Mouse (Mus musculus): Measurements from ENCODE around the gene Lmo2. TPM values are rescaled to one million over a fixed set of nuclear protein-coding genes. Genes with fewer than 3 reads are reported as not detected.
A peak's percentile ranks its signal among the peaks of the same experiment; 100 is the strongest.
"Not testable (repeated sequence)": the region's sequence is repeated elsewhere in the genome, so short reads cannot be mapped to it uniquely, and the experiment has no call there.

Lmo2 gene
- polyA plus RNA-seq, 1 experiment from 2014 or later = 28.7 TPM

- Histone ChIP-seq H3K9me3 (no peaks in the 10 kb centered on the region), H3K27me3 (no peaks in the 10 kb centered on the region), H3K27ac (no peak overlapping the region), H3K36me3 (no peaks in the 10 kb centered on the region), H3K9ac (replicated peaks) (no peak overlapping the region), H3K4me2 (replicated peaks) (no peak overlapping the region), H3K4me1 (replicated peaks) (peaks cover 7% of the 10 kb centered on the region; the same call in 1 of the 2 replicates), H3K4me3 (replicated peaks) (no peak overlapping the region)
- no peak for ATAC-seq
- 88% methylated on average over 6 of the region's 6 CpGs for WGBS
Measured at GRCm38 (mm10) chr2:103989724-103990123, 31.9 kb downstream of the Lmo2 start.

- H3K9ac ChIP-seq (replicated peaks) = no peak overlapping the region
- H3K27me3 ChIP-seq = no peaks in the 10 kb centered on the region
- peaks cover 7% of the 10 kb centered on the region; the same call in 1 of the 2 replicates for H3K4me1 ChIP-seq (replicated peaks)
- no peak overlapping the region for H3K4me3 ChIP-seq (replicated peaks)
- no peaks in the 10 kb centered on the region for H3K9me3 ChIP-seq
- ATAC-seq = no peak
- H3K4me2 ChIP-seq (replicated peaks) = no peak overlapping the region
- H3K36me3 ChIP-seq = no peaks in the 10 kb centered on the region
- no peak overlapping the region for H3K27ac ChIP-seq
Measured at GRCm38 (mm10) chr2:103991303-103991702, 33.5 kb downstream of the Lmo2 start.

DNA sequence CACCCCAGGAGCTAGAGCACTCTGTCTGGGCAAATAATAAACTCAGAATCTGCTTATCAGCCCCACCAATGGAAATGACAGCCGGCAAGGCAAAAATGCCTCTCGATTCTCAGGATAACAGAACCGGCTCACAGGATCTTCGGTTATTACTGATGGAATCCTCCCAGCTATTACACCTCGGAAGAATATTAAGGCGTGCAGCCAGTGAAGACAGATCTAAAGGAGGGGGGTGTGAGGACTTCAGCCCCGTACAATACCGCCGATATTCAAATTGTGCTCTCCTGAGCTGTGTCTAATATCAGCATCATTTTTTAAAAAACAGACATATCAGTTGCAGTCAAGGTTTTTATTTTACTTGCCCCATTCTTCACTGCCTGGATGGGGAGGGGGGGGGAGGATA lies 34.4 kb downstream of the Lmo2 start:
- Histone ChIP-seq H3K4me2 (replicated peaks) (peak overlapping the region; percentile 25), H3K27me3 (no peaks in the 10 kb centered on the region), H3K4me1 (replicated peaks) (peaks cover 7% of the 10 kb centered on the region; the same call in 1 of the 2 replicates), H3K36me3 (no peaks in the 10 kb centered on the region), H3K27ac (peak overlapping the region; percentile 74), H3K9me3 (no peaks in the 10 kb centered on the region), H3K4me3 (replicated peaks) (no peak overlapping the region), H3K9ac (replicated peaks) (peak overlapping the region; percentile 52; the same call in 1 of the 2 replicates)
- WGBS = 60% methylated on average over 9 of the region's 9 CpGs
- ATAC-seq = peak; percentile 74

- Histone ChIP-seq H3K36me3 (no peaks in the 10 kb centered on the region), H3K4me3 (replicated peaks) (no peak overlapping the region), H3K27me3 (no peaks in the 10 kb centered on the region), H3K4me2 (replicated peaks) (peak overlapping the region; percentile 25), H3K9me3 (no peaks in the 10 kb centered on the region), H3K4me1 (replicated peaks) (peaks cover 7% of the 10 kb centered on the region; the same call in 1 of the 2 replicates), H3K9ac (replicated peaks) (peak overlapping the region; percentile 52), H3K27ac (peak overlapping the region; percentile 74)
- 15% methylated on average over 17 of the region's 17 CpGs for WGBS
- peak; percentile 63 for ATAC-seq
Measured at GRCm38 (mm10) chr2:103992618-103993332, 35.0 kb downstream of the Lmo2 start.

DNA sequence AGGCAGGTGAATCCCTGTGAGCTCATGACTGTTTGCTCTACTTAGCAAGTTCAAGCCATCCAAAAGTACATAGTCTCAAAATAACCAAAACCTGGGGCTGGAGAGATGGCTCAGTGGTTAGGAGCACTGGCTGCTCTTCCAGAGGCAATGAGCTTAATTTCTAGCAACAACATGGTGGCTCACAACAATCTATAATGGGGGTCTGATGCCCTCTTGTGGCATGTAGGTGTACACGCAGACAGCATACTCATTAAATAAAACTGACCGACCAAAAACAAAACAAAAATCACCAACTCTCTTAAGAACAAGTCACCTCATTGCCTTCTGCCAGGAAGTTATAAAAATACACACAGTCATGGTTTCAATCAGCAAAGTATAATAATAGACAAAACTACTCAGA lies 43.3 kb downstream of the Lmo2 start:
- WGBS = 21% methylated on average over 2 of the region's 2 CpGs
- Histone ChIP-seq H3K4me3 (replicated peaks) (no peak overlapping the region), H3K27ac (no peak overlapping the region), H3K27me3 (no peaks in the 10 kb centered on the region; the same call in 1 of the 2 replicates), H3K9ac (replicated peaks) (no peak overlapping the region), H3K4me2 (replicated peaks) (no peak overlapping the region), H3K36me3 (no peaks in the 10 kb centered on the region), H3K9me3 (no peaks in the 10 kb centered on the region), H3K4me1 (replicated peaks) (no peaks in the 10 kb centered on the region)
- ATAC-seq = no peak

DNA sequence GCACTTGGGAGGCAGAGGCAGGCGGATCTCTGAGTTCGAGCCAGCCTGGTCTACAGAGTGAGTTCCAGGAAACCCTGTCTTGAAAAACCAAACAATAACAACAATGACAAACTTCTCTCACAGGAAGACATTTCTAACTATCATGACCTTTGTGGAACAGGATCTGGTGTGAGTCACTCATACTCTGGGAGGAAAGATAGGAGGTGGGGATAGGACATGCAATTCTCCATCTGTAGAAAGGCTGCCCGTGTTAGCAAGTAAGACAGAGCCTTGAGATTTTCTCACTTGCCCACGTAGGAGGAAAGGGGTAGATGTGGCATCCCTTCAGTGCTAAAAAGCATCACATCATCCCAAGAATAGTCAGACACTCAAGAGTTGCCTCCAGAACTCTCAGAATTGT lies 44.1 kb downstream of the Lmo2 start:
- Histone ChIP-seq H3K27me3 (no peaks in the 10 kb centered on the region; the same call in 1 of the 2 replicates), H3K4me2 (replicated peaks) (no peak overlapping the region), H3K4me3 (replicated peaks) (no peak overlapping the region), H3K27ac (no peak overlapping the region), H3K9ac (replicated peaks) (no peak overlapping the region), H3K4me1 (replicated peaks) (no peaks in the 10 kb centered on the region), H3K9me3 (no peaks in the 10 kb centered on the region), H3K36me3 (no peaks in the 10 kb centered on the region)
- no peak for ATAC-seq
- WGBS = 82% methylated on average over 4 of the region's 4 CpGs

DNA sequence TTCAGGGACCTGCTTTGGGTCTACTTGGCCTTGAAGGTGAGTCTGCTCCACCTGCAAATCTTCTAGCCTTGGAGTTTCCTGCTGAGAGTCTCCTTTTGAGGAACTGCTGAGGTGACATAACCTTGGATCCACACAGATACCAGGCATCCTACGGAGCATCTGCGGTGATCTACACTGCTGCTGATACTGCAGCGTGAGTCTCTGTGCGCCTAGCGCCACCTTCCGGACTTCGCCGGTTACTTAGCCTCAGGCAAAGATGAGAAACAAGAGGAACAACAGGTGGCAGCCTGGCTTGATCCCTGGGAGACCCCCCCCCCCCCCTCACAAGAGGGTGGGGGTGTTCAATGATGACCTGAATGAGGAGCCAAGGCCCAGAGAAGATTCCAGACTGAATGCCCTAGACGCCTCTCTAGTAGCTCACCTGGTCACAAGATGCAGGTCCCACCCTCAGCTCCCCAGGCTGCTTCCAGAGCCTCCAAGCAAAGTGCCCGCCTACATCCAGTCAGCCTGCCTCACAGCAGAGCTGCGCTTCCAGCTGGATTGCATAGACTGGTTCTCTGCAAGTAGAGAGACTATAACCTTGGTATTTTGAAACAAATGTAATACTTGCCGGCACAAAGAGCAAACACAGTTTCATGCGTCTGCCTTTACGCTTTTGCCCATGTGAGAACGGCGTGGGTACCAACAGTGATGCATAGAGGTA lies 45.1 kb downstream of the Lmo2 start:
- H3K36me3 ChIP-seq = no peaks in the 10 kb centered on the region
- H3K9me3 ChIP-seq = no peaks in the 10 kb centered on the region
- H3K4me2 ChIP-seq (replicated peaks) = no peak overlapping the region
- no peak overlapping the region for H3K9ac ChIP-seq (replicated peaks)
- peak; percentile 48; the same call in 1 of the 2 replicates for ATAC-seq
- no peak overlapping the region for H3K4me3 ChIP-seq (replicated peaks)
- H3K27me3 ChIP-seq = no peaks in the 10 kb centered on the region; the same call in 1 of the 2 replicates
- H3K27ac ChIP-seq = no peak overlapping the region
- H3K4me1 ChIP-seq (replicated peaks) = no peaks in the 10 kb centered on the region
- WGBS = 35% methylated on average over 16 of the region's 16 CpGs

GRCm38 (mm10) chr2:104007793-104008519 lies 50.2 kb downstream of the Lmo2 start:
- no peak overlapping the region for H3K4me2 ChIP-seq (replicated peaks)
- no peak overlapping the region for H3K9ac ChIP-seq (replicated peaks)
- H3K36me3 ChIP-seq = no peaks in the 10 kb centered on the region
- 84% methylated on average over 7 of the region's 7 CpGs for WGBS
- H3K9me3 ChIP-seq = no peaks in the 10 kb centered on the region
- no peaks in the 10 kb centered on the region for H3K4me1 ChIP-seq (replicated peaks)
- H3K27ac ChIP-seq = no peak overlapping the region
- no peak for ATAC-seq
- H3K4me3 ChIP-seq (replicated peaks) = no peak overlapping the region
- no peaks in the 10 kb centered on the region; the same call in 1 of the 2 replicates for H3K27me3 ChIP-seq

- H3K4me2 ChIP-seq (replicated peaks); H3K27ac ChIP-seq; H3K27me3 ChIP-seq; H3K9ac ChIP-seq (replicated peaks); H3K4me3 ChIP-seq (replicated peaks); H3K36me3 ChIP-seq; H3K4me1 ChIP-seq (replicated peaks); H3K9me3 ChIP-seq; ATAC-seq: not testable (repeated sequence)
- WGBS = 89% methylated on average over 3 of the region's 3 CpGs
Measured at GRCm38 (mm10) chr2:104008853-104009252, 51.1 kb downstream of the Lmo2 start.

DNA sequence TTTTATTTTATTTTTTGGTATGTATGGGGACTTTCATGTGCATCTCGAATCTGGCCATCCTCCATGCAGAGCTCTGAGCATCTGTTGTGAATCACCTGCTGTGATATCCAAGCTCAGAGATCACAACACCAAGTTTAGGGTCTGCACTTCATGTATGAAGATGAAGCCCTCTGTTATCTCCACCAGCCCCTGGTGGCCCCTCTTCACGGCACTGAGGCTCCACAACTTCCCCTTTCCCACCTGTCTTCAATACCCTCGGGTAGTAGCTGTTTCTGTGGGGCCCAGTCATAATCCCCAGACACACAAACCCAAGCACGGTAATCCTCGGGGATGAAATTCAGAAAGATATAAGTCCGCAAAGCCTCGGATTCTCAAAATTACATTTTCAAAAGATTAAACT lies 65.3 kb downstream of the Lmo2 start:
- no peak for ATAC-seq
- H3K4me3 ChIP-seq (replicated peaks) = no peak overlapping the region
- WGBS = 83% methylated on average over 7 of the region's 7 CpGs
- no peak overlapping the region for H3K27ac ChIP-seq
- no peaks in the 10 kb centered on the region for H3K36me3 ChIP-seq
- 0 out of 2 replicates have a peak, but pooled peaks cover 3% of the 10 kb centered on the region for H3K4me1 ChIP-seq (replicated peaks)
- no peak overlapping the region for H3K9ac ChIP-seq (replicated peaks)
- H3K27me3 ChIP-seq = no peaks in the 10 kb centered on the region
- no peak overlapping the region for H3K4me2 ChIP-seq (replicated peaks)
- H3K9me3 ChIP-seq = no peaks in the 10 kb centered on the region

GRCm38 (mm10) chr2:104024656-104025055 lies 66.9 kb downstream of the Lmo2 start:
- Histone ChIP-seq H3K4me3 (replicated peaks) (no peak overlapping the region), H3K27ac (no peak overlapping the region), H3K27me3 (no peaks in the 10 kb centered on the region), H3K4me1 (replicated peaks) (peaks cover 17% of the 10 kb centered on the region), H3K4me2 (replicated peaks) (no peak overlapping the region), H3K36me3 (no peaks in the 10 kb centered on the region), H3K9me3 (no peaks in the 10 kb centered on the region), H3K9ac (replicated peaks) (no peak overlapping the region)
- 90% methylated on average over 4 of the region's 4 CpGs for WGBS
- ATAC-seq = no peak

Data from midbrain, embryonic 13.5 days (tissue).